Comparison of ENCODE assay signal across 8 mouse cellular contexts in the genomic region with DNA sequence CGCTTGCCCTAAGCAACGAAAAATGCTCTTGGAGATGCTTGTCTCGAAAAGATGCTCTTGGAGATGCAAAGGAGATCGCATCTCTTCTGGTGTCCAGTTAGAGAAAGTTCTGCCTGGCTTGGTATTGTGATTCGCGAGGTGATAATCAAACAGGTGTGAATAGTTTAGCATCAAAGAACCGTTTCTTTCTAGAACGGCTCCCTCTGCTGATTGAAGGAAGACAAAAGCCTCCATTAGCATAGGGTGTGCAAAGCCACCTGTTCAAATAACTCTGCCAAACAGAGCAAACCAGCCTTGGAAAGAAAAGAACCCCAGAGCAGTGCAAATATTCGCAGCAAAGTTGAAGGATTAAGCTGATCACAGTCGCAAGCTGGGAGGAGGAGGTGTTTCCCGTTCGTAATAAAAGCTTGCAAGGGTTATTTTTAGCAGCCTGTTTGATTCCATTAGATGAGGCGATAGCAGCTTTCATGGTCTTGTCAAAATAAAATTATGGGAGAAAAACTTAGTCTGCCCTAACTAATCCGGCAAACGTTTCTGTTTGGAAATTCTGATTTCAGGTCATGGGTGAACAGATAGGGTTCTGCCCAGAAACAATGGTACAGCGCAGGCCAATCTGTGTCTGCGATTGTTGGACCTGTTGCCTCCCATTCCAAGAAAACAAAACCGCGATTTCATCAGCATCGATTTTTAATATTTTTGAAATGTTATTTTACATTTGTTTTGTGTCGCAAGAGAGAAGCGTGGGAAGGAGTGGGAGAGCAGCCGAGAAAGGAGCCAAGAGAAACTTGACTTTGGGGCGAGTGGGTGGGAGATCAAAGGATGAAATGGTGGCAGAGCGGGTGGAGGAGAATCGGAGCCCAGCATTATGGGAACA.
DNase-seq lines count a peak whose midpoint lies in the region; ATAC-seq and TF ChIP-seq lines count a peak whose summit lies in the region.

No protein-coding gene starts in this region.

- peak overlapping the region; percentile 45 for H3K4me3 ChIP-seq in left cerebral cortex, adult 2 months
- H3K4me3 ChIP-seq in embryonic facial prominence, embryonic 12.5 days, result peak overlapping the region; percentile 47
- peak overlapping the region; percentile 42 for H3K4me3 ChIP-seq in hindbrain, embryonic 14.5 days (replicated peaks; ENCODE audit: low read length)

- no peaks in the 10 kb centered on the region for H3K9me3 ChIP-seq in embryonic facial prominence, embryonic 12.5 days
- no peaks in the 10 kb centered on the region for H3K9me3 ChIP-seq in hindbrain, embryonic 14.5 days (ENCODE audit: control insufficient read depth, low read length)

- H3K27ac ChIP-seq in left cerebral cortex, adult 2 months, result no peak overlapping the region
- H3K27ac ChIP-seq in embryonic facial prominence, embryonic 12.5 days, result no peak overlapping the region
- no peak overlapping the region for H3K27ac ChIP-seq in hindbrain, embryonic 14.5 days

- TF ChIP-seq CTCF in left cerebral cortex, adult 2 months (IDR thresholded peaks at IDR 0.05), result peak; percentile 27

- H3K27me3 ChIP-seq in embryonic facial prominence, embryonic 12.5 days, result peaks cover 27% of the 10 kb centered on the region
- peaks cover 16% of the 10 kb centered on the region for H3K27me3 ChIP-seq in hindbrain, embryonic 14.5 days (ENCODE audit: control insufficient read depth, insufficient read depth, low read length)

- peak; percentile 9 to 11 for DNase-seq in left cerebral cortex, adult 2 months (ENCODE audit: extremely low spot score in 1 of 2, low spot score in 2 of 2)
- no peak for DNase-seq in left cerebral cortex, adult 11 months (ENCODE audit: low spot score)
- DNase-seq in hindbrain, embryonic 14.5 days (ENCODE audit: low spot score), result peak; percentile 61
- peak; percentile 27 for DNase-seq in mesoderm, embryonic 11.5 days (ENCODE audit: low read depth, low spot score)
- DNase-seq in adipocyte (ENCODE audit: low spot score), result no peak
- DNase-seq in c-Kit-positive CD71-positive TER-119-positive erythroid progenitor cells, embryonic 14.5 days (ENCODE audit: low spot score), result no peak
- no peak for DNase-seq in cerebellum, adult 18-20 months

- ATAC-seq in embryonic facial prominence, embryonic 12.5 days (ENCODE audit: insufficient number of reproducible peaks, insufficient read depth, low FRiP score, low TSS enrichment), result peak; percentile 68; the same call in 1 of the 2 replicates
- peak; percentile 51; the same call in 1 of the 2 replicates for ATAC-seq in hindbrain, embryonic 14.5 days (ENCODE audit: low FRiP score)

- intact Hi-C loops in left cerebral cortex, adult 2 months (cut with DNase I), result no loop called here

- WGBS in embryonic facial prominence, embryonic 12.5 days, result 17% methylated on average over 26 of the region's 26 CpGs
- 16% methylated on average over 26 of the region's 26 CpGs for WGBS in hindbrain, embryonic 14.5 days

- H3K36me3 ChIP-seq in embryonic facial prominence, embryonic 12.5 days, result no peaks in the 10 kb centered on the region
- no peaks in the 10 kb centered on the region for H3K36me3 ChIP-seq in hindbrain, embryonic 14.5 days (replicated peaks; ENCODE audit: control insufficient read depth, insufficient read depth)

- peaks cover 4% of the 10 kb centered on the region; the same call in 1 of the 2 replicates for H3K4me1 ChIP-seq in embryonic facial prominence, embryonic 12.5 days
- H3K4me1 ChIP-seq in hindbrain, embryonic 14.5 days (replicated peaks; ENCODE audit: control insufficient read depth, insufficient read depth, low read length), result 0 out of 2 replicates have a peak, but pooled peaks cover 7% of the 10 kb centered on the region

- peak overlapping the region; percentile 53; the same call in 1 of the 2 replicates for H3K9ac ChIP-seq in embryonic facial prominence, embryonic 12.5 days
- H3K9ac ChIP-seq in hindbrain, embryonic 14.5 days, result peak overlapping the region; percentile 54; the same call in 1 of the 2 replicates

- peak overlapping the region; percentile 94 for H3K4me2 ChIP-seq in embryonic facial prominence, embryonic 12.5 days (replicated peaks)
- peak overlapping the region; percentile 89 for H3K4me2 ChIP-seq in hindbrain, embryonic 14.5 days (replicated peaks)

Comparison
In these comparisons a context has a peak if more than half of its experiments do, and no peak if none do; other contexts are left out.
1. DNase-seq: peak in left cerebral cortex, adult 2 months (2 of 2), hindbrain, embryonic 14.5 days (single experiment) and mesoderm, embryonic 11.5 days (single experiment); none in left cerebral cortex, adult 11 months (single experiment), adipocyte (single experiment), c-Kit-positive CD71-positive TER-119-positive erythroid progenitor cells, embryonic 14.5 days (single experiment) and cerebellum, adult 18-20 months (0 of 2).
2. Peak in every context shown above with its lines, with median percentiles within 50 percentile points of each other: H3K4me3 ChIP-seq.